Mouse (Mus musculus): Measurements from ENCODE around the gene Prickle2.

DNA sequence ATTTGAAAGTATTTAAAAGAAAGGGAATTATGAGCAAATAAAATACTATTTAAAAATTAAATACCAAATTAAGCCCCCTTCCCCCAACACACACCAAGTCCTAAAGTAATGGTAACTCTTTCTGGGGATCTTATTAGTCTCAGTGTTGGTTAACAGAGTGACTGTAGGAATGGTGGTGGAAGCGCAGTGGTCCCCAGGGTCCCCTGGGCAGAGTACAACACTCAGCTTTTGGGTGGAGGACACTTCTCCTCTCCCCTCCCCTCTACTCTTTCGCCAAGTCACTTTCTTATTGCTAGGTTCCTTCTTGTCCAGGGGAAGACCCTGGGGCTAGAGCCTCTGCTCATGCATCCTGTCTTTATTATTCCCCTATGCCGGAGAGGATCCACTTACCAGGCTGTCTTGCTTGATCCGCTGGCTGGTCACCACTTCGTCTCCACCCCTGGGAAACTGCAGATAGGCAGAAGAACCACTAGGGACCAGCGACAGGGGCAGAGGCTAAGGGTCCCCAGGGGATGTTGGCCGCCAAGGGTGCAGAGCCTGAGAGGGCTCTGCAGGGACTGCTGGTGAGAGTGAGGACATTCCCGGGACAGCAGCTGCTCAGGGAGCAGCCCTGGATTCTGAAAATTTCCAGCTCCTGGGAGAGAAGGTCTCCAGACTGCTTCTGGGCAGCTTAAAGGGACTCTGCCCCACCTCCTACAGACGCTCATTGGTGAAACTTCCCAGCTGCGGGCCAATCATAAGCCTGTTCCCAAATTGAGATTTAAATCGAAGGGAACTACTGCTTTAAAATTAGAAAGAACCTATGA, 171.5 kb downstream of the Prickle2 start:
- TF ChIP-seq POLR2A (IDR thresholded peaks at IDR 0.05; ENCODE audit: control insufficient read depth, low read depth, low read length) (no peak), CTCF (IDR thresholded peaks at IDR 0.05; ENCODE audit: control insufficient read depth, insufficient read depth, insufficient replicate concordance, low read depth, low read length) (no peak)

All from testis, adult 2 months (tissue).